Mouse (Mus musculus) limb, embryonic 14.5 days (tissue): ENCODE data around the gene Tgfbr2. TPM values are rescaled to one million over a fixed set of nuclear protein-coding genes. Genes with fewer than 3 reads are reported as not detected.

Experiments used
- ATAC-seq: fragments of 200-750 bp; cut with Nextera tagmentation; 2 replicates; pipeline ENCODE4 v1.8.0; 2017; ENCODE audit warnings: low read depth, moderate number of reproducible peaks, moderate TSS enrichment; ENCODE audit not compliant: low FRiP score
- DNase-seq: peaks from one replicate; pipeline ENCODE4 v3.0.0-alpha.2; 2015; ENCODE audit warnings: low spot score
- H3K27ac ChIP-seq: fragments of 300-500 bp; sonication (generic); replicated peaks from 2 replicates; pipeline ENCODE4 v1.5.1; 2014; ENCODE audit warnings: low read depth, mild to moderate bottlenecking, low read length, moderate library complexity, mixed read lengths
- H3K27me3 ChIP-seq: fragments of 300-500 bp; sonication (generic); 2 replicates; pipeline ENCODE4 v1.6.1; 2014; ENCODE audit warnings: low read length, mixed read lengths; ENCODE audit not compliant: control insufficient read depth, insufficient read depth
- H3K36me3 ChIP-seq: fragments of 300-500 bp; sonication (generic); 2 replicates; pipeline ENCODE4 v1.6.1; 2014; ENCODE audit warnings: mild to moderate bottlenecking, low read length, moderate library complexity, mixed read lengths; ENCODE audit not compliant: control insufficient read depth, insufficient read depth
- H3K4me1 ChIP-seq: fragments of 300-500 bp; sonication (generic); 2 replicates; pipeline ENCODE4 v1.6.1; 2014; ENCODE audit warnings: antibody characterized with exemption, low read length, mixed read lengths; ENCODE audit not compliant: control insufficient read depth, insufficient read depth
- H3K4me2 ChIP-seq: fragments of 300-500 bp; sonication (generic); replicated peaks from 2 replicates; pipeline ENCODE4 v1.6.1; 2014; ENCODE audit warnings: low read depth, mild to moderate bottlenecking, low read length, moderate library complexity; ENCODE audit not compliant: severe bottlenecking
- H3K4me3 ChIP-seq: fragments of 300-500 bp; sonication (generic); replicated peaks from 2 replicates; pipeline ENCODE4 v1.5.1; 2014; ENCODE audit warnings: low read length
- H3K9ac ChIP-seq: fragments of 300-500 bp; sonication (generic); 2 replicates; pipeline ENCODE4 v1.6.1; 2014; ENCODE audit warnings: mild to moderate bottlenecking, low read depth, low read length, moderate library complexity; ENCODE audit not compliant: severe bottlenecking
- H3K9me3 ChIP-seq: fragments of 300-500 bp; sonication (generic); 2 replicates; pipeline ENCODE4 v1.6.1; 2016; ENCODE audit warnings: low read length; ENCODE audit not compliant: control insufficient read depth
- POLR2A ChIP-seq: fragments of 200-500 bp; IDR thresholded peaks from 2 replicates; pipeline ENCODE4 v1.8.0; 2012; ENCODE audit warnings: inconsistent platforms, mild to moderate bottlenecking, moderate library complexity, borderline replicate concordance; ENCODE audit not compliant: insufficient read depth, insufficient read length; ENCODE audit errors: extremely low read depth
- WGBS: fragments of 180-500 bp; shearing (Covaris S2); extraction: QIAGEN DNeasy Blood & Tissue Kit; methylation state at CpG from one replicate; pipeline ENCODE4 v1.1.7; 2014; 5-methylcytosine and 5-hydroxymethylcytosine counted together
- polyA plus RNA-seq, 2 experiments: library from polyadenylated mRNA; depleted of rRNA in 1 of 2; stranded (reverse) in 1 of 2; unstranded in 1 of 2; fragments of >200 nt; fragmentation: Nextera tagmentation in 1 of 2; extraction: Ambion mirVana in 1 of 2; gene quantifications; 2 replicates each; pipeline versions ENCODE4 v1.2.1 to v1.2.3; 2012 to 2014

Gene Tgfbr2
- polyA plus RNA-seq, 2 experiments = 58.8 to 67.2 TPM

GRCm38 (mm10) chr9:116087880-116088279 is 87.3 kb downstream of the Tgfbr2 start:
- no peaks in the 10 kb centered on the region for H3K9me3 ChIP-seq
- peaks cover 49% of the 10 kb centered on the region for H3K36me3 ChIP-seq
- peak; percentile 86 for DNase-seq
- H3K9ac ChIP-seq = no peak overlapping the region
- no peak overlapping the region for H3K27ac ChIP-seq
- no peak for TF ChIP-seq POLR2A
- H3K27me3 ChIP-seq = no peaks in the 10 kb centered on the region
- no peaks in the 10 kb centered on the region for H3K4me1 ChIP-seq
- WGBS = 33% methylated on average over 5 of the region's 5 CpGs
- ATAC-seq = no peak
- H3K4me3 ChIP-seq = no peak overlapping the region
- no peak overlapping the region for H3K4me2 ChIP-seq

- Histone ChIP-seq H3K36me3 (peaks cover 42% of the 10 kb centered on the region), H3K4me1 (no peaks in the 10 kb centered on the region), H3K9me3 (no peaks in the 10 kb centered on the region), H3K27ac (no peak overlapping the region), H3K27me3 (no peaks in the 10 kb centered on the region), H3K9ac (no peak overlapping the region), H3K4me2 (no peak overlapping the region), H3K4me3 (no peak overlapping the region)
- no peak for DNase-seq
- WGBS = 93% methylated on average over 5 of the region's 5 CpGs
- TF ChIP-seq POLR2A = no peak
- ATAC-seq = no peak
These were observed 87.9 kb downstream of the Tgfbr2 start for GRCm38 (mm10) chr9:116087263-116087662.

- Histone ChIP-seq H3K27ac (no peak overlapping the region), H3K36me3 (peaks cover 31% of the 10 kb centered on the region), H3K4me2 (no peak overlapping the region), H3K9me3 (no peaks in the 10 kb centered on the region), H3K4me1 (no peaks in the 10 kb centered on the region), H3K9ac (no peak overlapping the region), H3K27me3 (no peaks in the 10 kb centered on the region), H3K4me3 (no peak overlapping the region)
- WGBS = 85% methylated on average over 6 of the region's 6 CpGs
- ATAC-seq (no peak), DNase-seq (no peak)
- TF ChIP-seq POLR2A = no peak
These were observed 89.2 kb downstream of the Tgfbr2 start for GRCm38 (mm10) chr9:116085999-116086398.

- H3K9me3 ChIP-seq = no peaks in the 10 kb centered on the region
- H3K9ac ChIP-seq = no peak overlapping the region
- 85% methylated on average over 12 of the region's 12 CpGs for WGBS
- TF ChIP-seq POLR2A = no peak
- no peak overlapping the region for H3K4me3 ChIP-seq
- peaks cover 15% of the 10 kb centered on the region for H3K36me3 ChIP-seq
- DNase-seq = no peak
- no peak for ATAC-seq
- H3K4me2 ChIP-seq = no peak overlapping the region
- H3K27ac ChIP-seq = no peak overlapping the region
- H3K4me1 ChIP-seq = no peaks in the 10 kb centered on the region
- no peaks in the 10 kb centered on the region for H3K27me3 ChIP-seq
These were observed 90.7 kb downstream of the Tgfbr2 start for GRCm38 (mm10) chr9:116084324-116084931.

GRCm38 (mm10) chr9:116083726-116084323 is 91.3 kb downstream of the Tgfbr2 start:
- 84% methylated on average over 8 of the region's 8 CpGs for WGBS
- H3K4me3 ChIP-seq = no peak overlapping the region
- ATAC-seq = no peak

GRCm38 (mm10) chr9:116083300-116083699 is 91.9 kb downstream of the Tgfbr2 start:
- no peak for TF ChIP-seq POLR2A
- Histone ChIP-seq H3K27me3 (no peaks in the 10 kb centered on the region), H3K27ac (no peak overlapping the region), H3K9ac (no peak overlapping the region), H3K9me3 (no peaks in the 10 kb centered on the region), H3K4me3 (no peak overlapping the region), H3K4me1 (no peaks in the 10 kb centered on the region), H3K4me2 (no peak overlapping the region), H3K36me3 (peaks cover 4% of the 10 kb centered on the region; the same call in 1 of the 2 replicates)
- DNase-seq (no peak), ATAC-seq (no peak)
- 89% methylated on average over 5 of the region's 5 CpGs for WGBS

More at GRCm38 (mm10) chr9:116083726-116084323, 91.3 kb downstream of the Tgfbr2 start:
- Histone ChIP-seq H3K36me3 (peaks cover 9% of the 10 kb centered on the region), H3K27ac (no peak overlapping the region), H3K9ac (no peak overlapping the region), H3K4me2 (no peak overlapping the region), H3K4me1 (no peaks in the 10 kb centered on the region), H3K9me3 (no peaks in the 10 kb centered on the region), H3K27me3 (no peaks in the 10 kb centered on the region)
- no peak for DNase-seq
- TF ChIP-seq POLR2A = no peak
